Mouse (Mus musculus) Patski (cell line): Measurements from ENCODE around the gene Hif3a. TPM values are rescaled to one million over a fixed set of nuclear protein-coding genes. Genes with fewer than 3 reads are reported as not detected.

ENCODE experiments used
- ATAC-seq: fragments of 100-300 bp; one replicate; pipeline ENCODE4 v1.8.0; 2021
- CTCF ChIA-PET: fragments of 350-600 bp; sonication (Branson Sonifier 250); formaldehyde crosslinking; loops from one replicate; lab custom pipeline; 2022; ENCODE audit warnings: inconsistent platforms; lab: Charles Lee
- POLR2A ChIA-PET: fragments of 350-600 bp; sonication (Branson Sonifier 250); formaldehyde crosslinking; loops from one replicate; lab custom pipeline; 2022; ENCODE audit warnings: antibody characterized with exemption, inconsistent platforms; lab: Charles Lee
- DNase-seq: peaks from one replicate; pipeline ENCODE4 v3.0.0-alpha.2; 2011; ENCODE audit warnings: low read depth, low spot score
- H3K27me3 ChIP-seq: fragments of 371-371 bp; one replicate; pipeline ENCODE4 v1.5.1; 2021
- CTCF ChIP-seq: fragments of 100-300 bp; IDR thresholded peaks from one replicate; pipeline ENCODE4 v1.5.1; 2021
- in situ Hi-C: fragments of 300-500 bp; cut with MboI; formaldehyde crosslinking; loops from 3 replicates; pipeline ENCODE4 v1.11.1; 2018; ENCODE audit warnings: low pct_unique_long_range_greater_than_20kb, mixed read lengths
- polyA plus RNA-seq: library from polyadenylated mRNA; unstranded; gene quantifications from one replicate; pipeline ENCODE4 v1.2.3, GENCODE M21; 2021

Gene Hif3a
- polyA plus RNA-seq, 1 experiment from 2014 or later, result 0.01 TPM

DNA sequence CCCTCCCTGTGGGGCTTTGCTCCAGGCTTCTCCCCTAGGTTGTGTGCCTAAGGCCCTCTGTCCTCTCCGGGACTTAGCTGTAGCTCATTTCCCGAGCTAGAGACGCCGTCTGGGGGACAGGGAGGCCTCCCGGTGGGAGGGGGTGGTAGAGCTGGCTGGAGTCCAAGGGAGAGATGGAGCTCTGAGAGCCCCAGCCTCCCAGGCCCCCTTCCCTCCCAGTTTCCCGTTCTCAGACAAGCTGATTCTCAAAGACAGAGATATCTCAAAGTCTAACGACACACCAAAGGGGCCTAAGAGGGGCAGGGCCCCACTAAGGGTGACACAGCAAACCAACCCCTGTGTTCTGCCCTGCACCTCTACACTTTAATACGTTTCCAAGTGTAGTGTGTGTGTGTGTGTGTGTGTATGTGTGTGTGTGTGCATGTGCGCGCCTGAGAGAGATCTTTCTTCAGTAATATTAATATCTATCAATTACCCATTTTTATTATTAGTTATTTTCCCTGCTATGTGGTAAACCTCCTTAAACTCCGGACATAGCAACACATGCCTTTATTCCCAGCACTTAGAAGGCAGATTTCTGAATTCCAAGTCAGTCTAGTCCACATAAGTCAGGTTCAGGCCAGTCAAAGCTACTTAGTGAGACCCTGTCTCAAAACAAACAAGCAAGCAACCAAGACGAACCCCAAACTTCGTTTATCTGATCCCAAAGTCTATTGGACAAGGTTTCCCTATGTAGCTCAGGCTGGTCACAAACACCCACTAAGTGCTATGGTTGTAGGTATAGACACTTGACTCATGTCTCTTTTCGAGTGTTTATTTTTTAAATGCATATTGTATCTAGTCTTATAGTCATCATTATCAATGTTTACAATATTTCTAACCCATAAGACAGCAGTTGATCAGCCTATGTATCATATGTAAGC is 5.4 kb downstream of the Hif3a start:
- ATAC-seq (no peak), DNase-seq (no peak)
- ChIA-PET POLR2A (no interaction called here), CTCF (interaction anchor here (1.7 to 2.4 kb wide), 2 partner anchors 9 to 17 kb away, joined by 4 to 6 read pairs; partner anchors contain the start of gene Psg16)
- TF ChIP-seq CTCF, result no peak
- no peaks in the 10 kb centered on the region for H3K27me3 ChIP-seq
- in situ Hi-C loops, result no loop called here

DNA sequence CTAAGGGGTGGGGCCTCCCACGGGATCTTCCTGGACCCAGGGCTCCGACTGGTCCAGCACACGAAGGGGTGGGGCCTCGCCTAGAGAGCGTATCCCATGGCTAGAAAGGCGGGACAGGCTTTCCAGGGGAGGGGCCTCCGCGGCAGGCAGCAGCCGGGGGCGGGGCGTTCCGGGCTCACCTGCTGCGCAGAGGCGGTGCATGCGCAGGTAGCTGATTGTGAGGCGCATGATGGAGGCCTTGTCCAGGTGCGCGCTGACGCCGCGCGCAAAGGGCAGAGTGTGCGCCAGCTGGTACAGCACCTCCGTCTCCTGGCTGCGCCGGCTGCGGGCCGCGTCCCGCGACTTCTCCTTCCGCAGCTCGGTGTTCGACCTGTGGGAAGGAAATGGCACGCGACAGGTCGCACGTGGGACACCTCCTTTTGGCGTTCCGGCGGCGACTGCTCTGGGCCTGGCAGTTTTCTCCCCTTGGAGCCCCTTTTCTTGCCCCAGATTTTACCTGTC is 6.1 kb downstream of the Hif3a start:
- POLR2A ChIA-PET, result no interaction called here
- DNase-seq, result no peak
- no peak for TF ChIP-seq CTCF
- no peak for ATAC-seq
- CTCF ChIA-PET, result interaction anchor here (1.7 to 2.4 kb wide), 2 partner anchors 10 to 17 kb away, joined by 4 to 6 read pairs; partner anchors contain the start of gene Psg16
- in situ Hi-C loops, result no loop called here
- no peaks in the 10 kb centered on the region for H3K27me3 ChIP-seq

DNA sequence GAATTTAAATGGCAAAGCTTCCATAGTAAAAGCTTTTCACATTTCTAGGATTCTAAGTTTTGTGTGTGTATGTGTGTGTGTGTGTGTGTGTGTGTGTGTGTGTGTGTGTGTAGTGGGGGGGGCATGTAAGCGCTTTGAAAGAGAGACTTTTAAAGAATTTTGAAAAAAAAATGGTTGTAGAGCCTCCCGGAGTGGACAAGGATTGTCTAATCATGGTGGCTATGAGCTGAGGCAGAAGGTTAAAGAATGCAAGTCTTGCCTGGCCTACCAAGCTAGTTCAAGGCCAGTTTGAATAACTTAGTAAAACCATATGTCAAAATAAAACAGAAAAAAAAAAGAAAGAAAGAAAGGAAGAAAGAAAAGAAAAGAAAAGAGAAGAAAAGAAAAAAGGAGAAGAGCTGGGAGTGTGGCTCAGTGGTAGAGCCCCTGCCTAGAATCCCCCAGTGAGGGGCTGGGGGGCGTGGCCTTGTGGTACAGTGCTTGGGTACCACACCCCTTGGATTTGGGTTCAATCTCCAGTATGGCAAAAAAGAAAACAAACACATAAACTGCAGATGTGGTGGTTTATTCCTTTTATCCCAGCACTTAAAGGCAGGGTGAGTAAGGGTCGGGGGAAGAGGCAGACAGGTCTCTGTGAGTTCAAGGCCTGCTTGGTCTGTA is 6.8 kb downstream of the Hif3a start:
- in situ Hi-C loops, result no loop called here
- DNase-seq (no peak), ATAC-seq (no peak)
- POLR2A ChIA-PET, result no interaction called here
- no peak for TF ChIP-seq CTCF
- H3K27me3 ChIP-seq, result no peaks in the 10 kb centered on the region
- CTCF ChIA-PET, result interaction anchor here (1.7 to 2.4 kb wide), 3 partner anchors 11 to 27 kb away, joined by 4 to 6 read pairs (median 4); partner anchors contain the start of gene Psg16

DNA sequence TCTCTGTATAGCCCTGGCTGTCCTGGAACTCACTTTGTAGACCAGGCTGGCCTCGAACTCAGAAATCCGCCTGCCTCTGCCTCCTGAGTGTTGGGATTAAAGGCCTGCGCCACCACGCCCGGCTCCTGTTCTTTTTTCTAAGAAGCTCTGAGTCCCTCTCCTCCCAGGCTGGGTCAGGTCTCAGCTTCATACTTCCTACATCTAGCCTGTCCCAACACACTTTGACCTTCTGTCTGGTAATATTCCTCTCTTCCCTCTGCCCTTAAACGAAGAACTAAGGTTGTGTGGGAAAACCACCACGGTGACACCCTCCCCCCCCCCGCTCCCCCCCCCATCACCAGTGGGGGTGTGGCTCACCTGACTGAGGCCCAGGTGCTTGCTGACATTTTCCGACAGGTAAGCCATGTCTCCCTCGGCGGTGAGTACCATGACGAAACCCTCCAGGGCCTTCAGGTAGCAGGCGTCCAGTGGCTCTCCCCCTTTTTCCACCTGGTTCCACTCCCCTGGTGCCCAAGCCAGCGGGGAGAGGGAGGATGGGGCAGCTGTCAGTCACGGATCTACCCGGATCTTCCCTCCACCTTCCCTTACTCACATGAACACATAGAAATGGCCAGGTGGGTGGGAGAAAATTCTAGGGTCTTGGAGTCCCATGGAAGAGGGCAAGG is 7.8 kb downstream of the Hif3a start:
- ATAC-seq, result no peak
- H3K27me3 ChIP-seq, result no peaks in the 10 kb centered on the region
- ChIA-PET POLR2A (no interaction called here), CTCF (interaction anchor here (1.0 to 1.7 kb wide), 2 partner anchors 14 to 26 kb away, joined by 3 to 4 read pairs; no protein-coding TSS in a partner anchor)
- no peak for DNase-seq
- in situ Hi-C loops, result no loop called here
- no peak for TF ChIP-seq CTCF

DNA sequence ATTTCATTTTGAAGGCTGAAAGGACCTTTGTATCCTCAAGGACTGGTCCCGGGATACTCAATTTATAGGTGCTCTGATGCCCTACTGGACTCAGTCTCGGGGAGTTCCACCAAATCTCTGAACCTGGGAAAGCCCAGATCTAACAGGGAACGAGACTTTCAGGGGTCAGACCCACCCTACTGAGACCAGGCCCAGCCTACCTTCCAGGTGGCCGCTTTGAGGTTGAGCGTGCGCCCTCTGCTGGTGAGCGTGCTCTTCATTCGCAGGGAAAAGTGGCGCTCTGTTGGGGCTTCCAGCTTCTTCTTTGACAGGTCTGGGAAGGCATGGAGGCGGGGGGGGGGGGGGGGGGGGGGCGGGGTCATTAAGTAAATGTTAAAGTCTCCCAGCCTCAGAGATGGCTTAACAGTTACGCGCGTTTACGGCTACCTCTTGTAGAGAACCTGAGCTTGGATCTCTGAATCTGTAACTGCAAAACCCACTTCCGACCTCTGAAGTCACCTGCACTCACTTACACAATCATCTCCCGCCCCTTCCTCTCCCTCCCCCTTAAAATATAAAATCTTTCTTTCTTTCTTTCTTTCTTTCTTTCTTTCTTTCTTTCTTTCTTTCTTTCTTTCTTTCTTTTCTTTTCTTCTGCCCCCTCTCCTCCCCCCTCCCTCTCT is 11.2 kb downstream of the Hif3a start:
- ChIA-PET CTCF (interaction anchor here (0.6 to 1.6 kb wide), 11 partner anchors 8 to 123 kb away, joined by 3 to 6 read pairs (median 3); partner anchors contain the start of gene Pnmal2), POLR2A (no interaction called here)
- ATAC-seq (no peak), DNase-seq (no peak)
- no peak for TF ChIP-seq CTCF
- H3K27me3 ChIP-seq, result no peaks in the 10 kb centered on the region
- in situ Hi-C loops, result no loop called here

DNA sequence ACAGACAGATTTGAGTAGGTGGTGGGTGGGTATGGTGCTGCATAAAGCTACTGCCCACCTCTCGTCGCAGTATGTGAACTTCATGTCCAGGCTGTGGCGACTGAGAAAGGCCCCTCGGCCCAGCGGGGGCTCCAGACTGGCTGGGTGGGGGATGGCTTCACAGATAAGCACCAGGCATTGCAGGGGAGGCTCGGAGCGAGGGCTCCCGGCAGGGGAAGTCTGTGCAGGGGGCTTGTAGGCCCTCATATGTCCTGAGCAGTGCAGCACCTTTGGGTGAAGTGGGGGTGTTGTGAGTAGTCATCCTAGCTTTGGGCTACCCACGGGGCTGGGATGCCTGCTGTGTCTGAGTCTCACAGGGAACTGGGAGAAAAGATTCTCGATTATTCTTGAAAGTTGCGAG is 11.7 kb downstream of the Hif3a start:
- DNase-seq, result no peak
- in situ Hi-C loops, result no loop called here
- no peak for TF ChIP-seq CTCF
- no peak for ATAC-seq
- no peaks in the 10 kb centered on the region for H3K27me3 ChIP-seq
- CTCF ChIA-PET, result interaction anchor here (0.7 to 1.6 kb wide), 8 partner anchors 14 to 122 kb away, joined by 3 to 6 read pairs (median 3); no protein-coding TSS in a partner anchor
- POLR2A ChIA-PET, result no interaction called here

DNA sequence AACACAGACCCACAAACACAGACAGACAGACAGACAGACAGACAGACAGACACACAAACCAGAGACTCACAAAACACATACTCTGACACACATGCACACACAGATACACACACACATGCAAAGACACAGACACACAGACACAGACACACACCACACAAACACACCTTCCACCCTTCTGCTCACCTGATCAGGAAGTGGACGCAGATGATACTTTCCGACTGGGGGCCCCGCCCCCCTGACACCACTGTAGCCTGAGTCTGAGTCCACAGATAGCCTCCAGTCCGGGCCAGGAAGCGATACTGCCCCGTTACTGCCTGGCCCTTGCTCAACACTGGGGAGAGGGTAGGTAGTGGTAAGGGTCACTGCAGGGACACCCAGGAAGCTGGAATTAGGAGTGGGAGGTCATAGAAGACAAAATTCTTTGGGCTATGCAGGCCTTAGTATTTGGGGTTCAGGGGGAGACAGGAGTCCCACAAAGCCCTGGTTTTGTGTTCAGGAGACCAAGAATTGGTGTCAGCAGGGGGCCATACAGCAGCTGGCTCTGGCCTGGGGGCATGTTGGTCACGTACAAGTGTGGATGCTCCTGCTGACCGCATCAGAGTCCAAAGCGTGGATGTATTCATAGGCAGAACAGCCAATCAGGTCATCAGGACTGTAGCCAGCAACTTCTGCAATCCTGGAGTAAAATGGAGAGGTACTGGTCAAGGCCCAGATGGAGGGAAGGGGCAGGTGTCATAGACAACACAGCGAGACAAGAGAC is 13.6 kb downstream of the Hif3a start:
- in situ Hi-C loops, result no loop called here
- CTCF ChIA-PET, result no interaction called here
- no peak for TF ChIP-seq CTCF
- DNase-seq, result no peak
- no peaks in the 10 kb centered on the region for H3K27me3 ChIP-seq
- POLR2A ChIA-PET, result no interaction called here
- no peak for ATAC-seq

DNA sequence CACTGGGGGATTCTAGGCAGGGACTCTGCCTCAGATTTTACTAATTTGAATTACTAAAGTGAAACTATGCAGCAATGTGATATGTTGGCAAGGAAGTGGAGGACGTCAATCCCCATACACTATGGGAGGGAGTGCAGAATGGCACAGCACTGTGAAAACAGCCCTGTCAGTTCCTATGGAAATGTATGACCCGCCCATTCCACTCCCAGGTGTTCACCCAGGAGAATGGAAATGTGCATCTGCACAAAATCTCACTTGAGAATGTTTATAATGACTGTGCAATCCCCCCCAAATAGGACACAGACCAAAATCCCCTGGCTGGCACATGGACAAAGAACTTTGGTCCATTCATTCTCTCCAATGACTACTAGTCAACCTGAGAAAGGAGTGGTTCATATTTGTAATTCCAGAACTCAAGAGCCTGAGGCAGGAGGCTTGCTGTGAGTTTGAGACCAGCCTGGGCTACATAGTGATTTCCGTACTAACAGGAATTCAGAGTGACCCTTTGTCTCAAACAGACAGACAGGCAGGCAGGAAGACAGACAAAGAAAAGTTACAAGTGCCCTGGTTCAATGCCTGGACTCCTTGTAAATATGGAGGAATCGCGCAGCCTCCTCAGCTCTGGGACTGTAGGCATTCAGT is 15.1 kb downstream of the Hif3a start:
- POLR2A ChIA-PET, result no interaction called here
- in situ Hi-C loops, result no loop called here
- CTCF ChIA-PET, result no interaction called here

DNA sequence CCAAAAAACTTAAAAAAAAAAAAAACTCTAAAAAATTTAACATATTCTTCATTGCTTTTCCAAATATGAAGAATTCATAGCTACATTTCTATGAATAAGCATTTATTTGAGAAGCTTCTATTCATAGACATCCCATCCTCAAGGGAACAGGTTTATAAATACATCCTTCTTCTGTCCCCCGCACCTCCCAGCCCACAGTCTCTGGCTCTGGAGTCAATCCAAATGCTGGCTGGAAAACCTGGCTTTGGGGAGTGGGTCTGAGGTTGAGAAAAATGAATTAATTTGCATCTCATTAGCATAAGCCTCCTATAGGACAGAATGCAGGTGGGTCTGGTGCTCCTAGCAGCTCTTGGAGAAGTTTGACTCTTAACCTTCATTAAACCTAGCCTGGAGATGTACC is 16.5 kb downstream of the Hif3a start:
- ChIA-PET CTCF (interaction anchor here (1.0 to 1.4 kb wide), 3 partner anchors 43 to 113 kb away, joined by 3 to 4 read pairs (median 3); no protein-coding TSS in a partner anchor), POLR2A (interaction anchor here (1.2 kb wide), 1 partner anchor 14 kb away, joined by 3 read pairs; no protein-coding TSS in a partner anchor)
- in situ Hi-C loops, result no loop called here
- TF ChIP-seq CTCF, result no peak
- H3K27me3 ChIP-seq, result peaks cover 4% of the 10 kb centered on the region
- DNase-seq (no peak), ATAC-seq (no peak)

More for the DNA sequence above, 15.1 kb downstream of the Hif3a start:
- H3K27me3 ChIP-seq, result no peaks in the 10 kb centered on the region
- ATAC-seq (no peak), DNase-seq (no peak)
- TF ChIP-seq CTCF, result no peak
